Mouse (Mus musculus) testis, adult 2 months (tissue): ENCODE results near the gene P2rx3.

Experiments used
- CTCF ChIP-seq: fragments of 200-500 bp; IDR thresholded peaks from 2 replicates; pipeline ENCODE4 v1.5.1; 2012; ENCODE audit warnings: low read depth, mild to moderate bottlenecking, inconsistent platforms, low read length, moderate library complexity; ENCODE audit not compliant: control insufficient read depth, insufficient read depth, insufficient replicate concordance
- POLR2A ChIP-seq: fragments of 200-500 bp; IDR thresholded peaks from 2 replicates; pipeline ENCODE4 v1.6.1; 2012; ENCODE audit warnings: low read depth, mild to moderate bottlenecking, inconsistent platforms, low read length, moderate library complexity; ENCODE audit not compliant: control insufficient read depth

- TF ChIP-seq CTCF: no peak
- no peak for TF ChIP-seq POLR2A
Observed at GRCm38 (mm10) chr2:85001497-85001896, 35.8 kb downstream of the P2rx3 start.
